Mouse (Mus musculus) erythroblast, embryonic 14.5 days (primary cell): ENCODE data around the gene Cdc42ep5.

Experiments used
- GATA1 ChIP-seq: IDR thresholded peaks from 2 replicates; pipeline ENCODE4 v1.6.1; 2012; ENCODE audit warnings: low read length, inconsistent platforms, mixed read lengths
- TAL1 ChIP-seq: IDR thresholded peaks from 3 replicates; pipeline ENCODE4 v1.6.1; 2012; ENCODE audit warnings: low read length, inconsistent platforms, mixed read lengths

DNA sequence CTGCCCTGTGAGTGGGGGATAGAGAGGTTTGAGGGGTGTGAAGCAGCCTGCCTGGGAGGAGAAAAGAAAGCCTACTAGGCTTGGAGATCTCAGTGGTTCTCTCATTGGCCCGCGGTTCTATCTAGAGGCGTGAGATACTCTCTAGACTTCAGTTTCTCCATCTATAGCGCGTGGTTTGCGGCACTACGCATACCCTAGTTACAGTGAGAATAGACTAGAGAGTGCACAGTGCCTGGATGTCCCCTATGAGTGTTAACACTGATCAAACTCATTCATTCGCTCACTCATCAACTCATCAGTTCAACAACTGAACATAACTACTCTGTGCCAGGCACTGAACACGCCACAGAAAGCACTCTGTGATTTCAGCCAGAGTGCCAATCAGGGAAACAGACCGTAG lies 41.9 kb downstream of the Cdc42ep5 start:
- no peak for TF ChIP-seq TAL1
- no peak for TF ChIP-seq GATA1
